Mouse (Mus musculus): Measurements from ENCODE around the gene Tmem130.

DNA sequence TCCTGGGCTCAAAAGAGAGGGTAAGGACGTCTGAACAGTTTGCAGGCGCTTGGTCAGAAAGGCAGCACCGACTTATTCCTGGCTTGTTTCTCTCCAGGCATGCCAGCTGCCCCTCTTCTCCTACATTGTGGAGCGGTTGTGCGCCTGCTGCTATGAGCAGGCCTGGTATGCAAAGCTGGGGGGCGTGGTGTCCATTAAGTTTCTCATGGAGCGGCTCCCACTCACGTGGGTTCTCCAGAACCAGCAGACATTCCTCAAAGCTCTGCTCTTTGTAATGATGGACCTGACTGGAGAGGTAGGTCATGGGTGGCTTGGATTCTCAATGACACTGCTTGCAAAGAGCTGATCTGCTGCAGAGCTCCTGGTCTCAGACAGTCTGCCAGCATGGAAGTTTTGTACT is 41.4 kb upstream of the Tmem130 start:
- no peak for TF ChIP-seq POLR2A (IDR thresholded peaks at IDR 0.05; ENCODE audit: borderline replicate concordance, insufficient read depth, low read length)
- no peak for TF ChIP-seq CTCF (IDR thresholded peaks at IDR 0.05; ENCODE audit: borderline replicate concordance, insufficient read depth, low read depth, low read length)
